Mouse (Mus musculus) erythroblast, embryonic 14.5 days (primary cell): ENCODE measurements around the gene Ccdc152. TPM values are rescaled to one million over a fixed set of nuclear protein-coding genes. Genes with fewer than 3 reads are reported as not detected.

Source experiments
- H3K27me3 ChIP-seq: 2 replicates; pipeline ENCODE4 v1.6.1; 2012; ENCODE audit warnings: inconsistent platforms; ENCODE audit not compliant: control insufficient read depth
- H3K36me3 ChIP-seq: 2 replicates; pipeline ENCODE4 v1.6.1; 2012; ENCODE audit warnings: mild to moderate bottlenecking, inconsistent platforms; ENCODE audit not compliant: control insufficient read depth
- H3K4me1 ChIP-seq: 2 replicates; pipeline ENCODE4 v1.6.1; 2012; ENCODE audit warnings: inconsistent platforms; ENCODE audit not compliant: control insufficient read depth
- H3K4me3 ChIP-seq: replicated peaks from 2 replicates; pipeline ENCODE3; 2012; ENCODE audit warnings: moderate library complexity, mild to moderate bottlenecking, inconsistent platforms
- H3K9me3 ChIP-seq: 2 replicates; pipeline ENCODE4 v1.6.1; 2012; ENCODE audit warnings: low read length, inconsistent platforms, mixed read lengths; ENCODE audit not compliant: control insufficient read depth
- GATA1 ChIP-seq: IDR thresholded peaks from 2 replicates; pipeline ENCODE4 v1.6.1; 2012; ENCODE audit warnings: low read length, inconsistent platforms, mixed read lengths
- TAL1 ChIP-seq: IDR thresholded peaks from 3 replicates; pipeline ENCODE4 v1.6.1; 2012; ENCODE audit warnings: low read length, inconsistent platforms, mixed read lengths
- polyA plus RNA-seq: library from polyadenylated mRNA; stranded (reverse); fragments of >175 nt; gene quantifications from 2 replicates; pipeline ENCODE4 v1.2.3, GENCODE M21; 2012

Gene Ccdc152
- polyA plus RNA-seq, 1 experiment = not detected

GRCm38 (mm10) chr15:3323041-3323440 is 19.7 kb upstream of the Ccdc152 start:
- Histone ChIP-seq H3K9me3 (peaks cover 3% of the 10 kb centered on the region; the same call in 1 of the 2 replicates), H3K36me3 (no peaks in the 10 kb centered on the region; the same call in 1 of the 2 replicates), H3K4me3 (no peak overlapping the region), H3K27me3 (no peaks in the 10 kb centered on the region), H3K4me1 (no peaks in the 10 kb centered on the region)
- TF ChIP-seq TAL1 = no peak
- no peak for TF ChIP-seq GATA1

- Histone ChIP-seq H3K4me3 (no peak overlapping the region), H3K9me3 (peaks cover 3% of the 10 kb centered on the region; the same call in 1 of the 2 replicates)
- TF ChIP-seq TAL1 = no peak
- no peak for TF ChIP-seq GATA1
These were observed 16.6 kb upstream of the Ccdc152 start for GRCm38 (mm10) chr15:3319929-3320328.

GRCm38 (mm10) chr15:3316617-3317016 is 13.3 kb upstream of the Ccdc152 start:
- H3K9me3 ChIP-seq = peaks cover 3% of the 10 kb centered on the region; the same call in 1 of the 2 replicates
- no peak for TF ChIP-seq TAL1
- no peak for TF ChIP-seq GATA1

More at GRCm38 (mm10) chr15:3319929-3320328, 16.6 kb upstream of the Ccdc152 start:
- H3K4me1 ChIP-seq = no peaks in the 10 kb centered on the region
- H3K27me3 ChIP-seq = no peaks in the 10 kb centered on the region
- H3K36me3 ChIP-seq = no peaks in the 10 kb centered on the region; the same call in 1 of the 2 replicates

GRCm38 (mm10) chr15:3312937-3313336 is 9.6 kb upstream of the Ccdc152 start:
- TF ChIP-seq GATA1 = no peak
- TF ChIP-seq TAL1 = no peak

More at GRCm38 (mm10) chr15:3316617-3317016, 13.3 kb upstream of the Ccdc152 start:
- Histone ChIP-seq H3K36me3 (no peaks in the 10 kb centered on the region; the same call in 1 of the 2 replicates), H3K27me3 (no peaks in the 10 kb centered on the region), H3K4me3 (no peak overlapping the region), H3K4me1 (no peaks in the 10 kb centered on the region)

GRCm38 (mm10) chr15:3309856-3310255 is 6.5 kb upstream of the Ccdc152 start:
- Histone ChIP-seq H3K36me3 (no peaks in the 10 kb centered on the region), H3K27me3 (no peaks in the 10 kb centered on the region), H3K4me1 (no peaks in the 10 kb centered on the region), H3K9me3 (no peaks in the 10 kb centered on the region), H3K4me3 (no peak overlapping the region)
- TF ChIP-seq TAL1 (no peak), GATA1 (no peak)

More at GRCm38 (mm10) chr15:3312937-3313336, 9.6 kb upstream of the Ccdc152 start:
- Histone ChIP-seq H3K4me3 (no peak overlapping the region), H3K9me3 (no peaks in the 10 kb centered on the region), H3K27me3 (no peaks in the 10 kb centered on the region), H3K4me1 (no peaks in the 10 kb centered on the region), H3K36me3 (no peaks in the 10 kb centered on the region)

- H3K4me3 ChIP-seq = no peak overlapping the region
- no peaks in the 10 kb centered on the region for H3K4me1 ChIP-seq
- no peaks in the 10 kb centered on the region for H3K27me3 ChIP-seq
- no peaks in the 10 kb centered on the region for H3K9me3 ChIP-seq
- TF ChIP-seq GATA1 (no peak), TAL1 (no peak)
- H3K36me3 ChIP-seq = no peaks in the 10 kb centered on the region
These were observed 2.8 kb downstream of the Ccdc152 start for GRCm38 (mm10) chr15:3300361-3301100.

- Histone ChIP-seq H3K4me1 (no peaks in the 10 kb centered on the region), H3K36me3 (no peaks in the 10 kb centered on the region), H3K4me3 (no peak overlapping the region), H3K9me3 (no peaks in the 10 kb centered on the region), H3K27me3 (no peaks in the 10 kb centered on the region)
- TF ChIP-seq TAL1 (no peak), GATA1 (no peak)
These were observed 5.7 kb downstream of the Ccdc152 start for GRCm38 (mm10) chr15:3297615-3298014.

- no peaks in the 10 kb centered on the region for H3K36me3 ChIP-seq
- no peaks in the 10 kb centered on the region for H3K9me3 ChIP-seq
- no peaks in the 10 kb centered on the region for H3K27me3 ChIP-seq
- TF ChIP-seq GATA1 (no peak), TAL1 (no peak)
- H3K4me1 ChIP-seq = no peaks in the 10 kb centered on the region
- no peak overlapping the region for H3K4me3 ChIP-seq
These were observed 7.3 kb downstream of the Ccdc152 start for GRCm38 (mm10) chr15:3295986-3296385.

GRCm38 (mm10) chr15:3293477-3293876 is 9.8 kb downstream of the Ccdc152 start:
- H3K9me3 ChIP-seq = no peaks in the 10 kb centered on the region
- H3K4me3 ChIP-seq = no peak overlapping the region
- H3K4me1 ChIP-seq = no peaks in the 10 kb centered on the region
- H3K27me3 ChIP-seq = no peaks in the 10 kb centered on the region
- no peak for TF ChIP-seq TAL1
- no peak for TF ChIP-seq GATA1
- H3K36me3 ChIP-seq = no peaks in the 10 kb centered on the region; the same call in 1 of the 2 replicates
